Mouse (Mus musculus) MEL (cell line): Measurements from ENCODE around the gene Rabep2.

Experiments
- NELFE ChIP-seq: IDR thresholded peaks from 2 replicates; pipeline ENCODE4 v1.6.1; 2011; ENCODE audit warnings: low read depth, low read length, improper control_type of control experiment
- POLR2A ChIP-seq, 2 experiments: IDR thresholded peaks; 2 replicates each; pipeline ENCODE4 v1.6.1; 2011 to 2012; ENCODE audit warnings: low read length in 2 of 2, mild to moderate bottlenecking in 2 of 2, control low read depth in 1 of 2, improper control_type of control experiment in 1 of 2, low read depth in 1 of 2, moderate library complexity in 1 of 2; ENCODE audit not compliant: control insufficient read depth in 1 of 2, insufficient read depth in 1 of 2, poor library complexity in 1 of 2

DNA sequence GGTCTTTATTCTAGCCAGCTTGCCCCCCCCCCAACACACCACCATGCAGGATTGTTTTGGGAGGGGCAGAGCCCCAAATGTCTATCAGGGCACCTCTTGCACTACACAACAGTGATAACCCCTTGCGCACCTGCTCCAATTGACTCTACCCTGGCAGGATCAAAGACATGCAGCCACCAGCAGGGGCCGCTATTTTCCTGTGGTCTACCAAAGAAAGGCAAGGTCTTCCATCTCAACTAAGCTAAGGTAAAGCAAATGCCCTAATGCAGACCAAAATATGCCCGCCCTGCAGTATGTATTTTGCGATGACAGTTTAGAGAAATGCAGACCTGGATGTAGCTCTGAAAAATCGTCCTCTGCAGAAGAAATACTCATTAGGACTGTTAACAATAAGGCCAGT lies 29.0 kb upstream of the Rabep2 start:
- TF ChIP-seq NELFE (no peak), POLR2A (IDR thresholded peaks at IDR 0.05; ENCODE audit: control insufficient read depth in 1 of 2, insufficient read depth in 1 of 2, low read depth in 1 of 2, low read length in 2 of 2, poor library complexity in 1 of 2) (no peak)
